Mouse (Mus musculus): ENCODE measurements at regions not wholly inside any gene's neighbourhood (a gene's known extent, or its start where the extent isn't known, plus 50 kb on each side); places are given as distances from the start of the nearest gene placed in this dataset.

- H3K4me2 ChIP-seq (ENCODE audit: low read depth, low read length): no peak overlapping the region
- 46% methylated on average over 2 of the region's 2 CpGs for WGBS (ENCODE audit: insufficient replicate concordance)
- no peak overlapping the region for H3K27ac ChIP-seq (ENCODE audit: low read length)
Measured at GRCm38 (mm10) chr12:54314153-54314552, 110.5 kb upstream of the Egln3 start.

DNA sequence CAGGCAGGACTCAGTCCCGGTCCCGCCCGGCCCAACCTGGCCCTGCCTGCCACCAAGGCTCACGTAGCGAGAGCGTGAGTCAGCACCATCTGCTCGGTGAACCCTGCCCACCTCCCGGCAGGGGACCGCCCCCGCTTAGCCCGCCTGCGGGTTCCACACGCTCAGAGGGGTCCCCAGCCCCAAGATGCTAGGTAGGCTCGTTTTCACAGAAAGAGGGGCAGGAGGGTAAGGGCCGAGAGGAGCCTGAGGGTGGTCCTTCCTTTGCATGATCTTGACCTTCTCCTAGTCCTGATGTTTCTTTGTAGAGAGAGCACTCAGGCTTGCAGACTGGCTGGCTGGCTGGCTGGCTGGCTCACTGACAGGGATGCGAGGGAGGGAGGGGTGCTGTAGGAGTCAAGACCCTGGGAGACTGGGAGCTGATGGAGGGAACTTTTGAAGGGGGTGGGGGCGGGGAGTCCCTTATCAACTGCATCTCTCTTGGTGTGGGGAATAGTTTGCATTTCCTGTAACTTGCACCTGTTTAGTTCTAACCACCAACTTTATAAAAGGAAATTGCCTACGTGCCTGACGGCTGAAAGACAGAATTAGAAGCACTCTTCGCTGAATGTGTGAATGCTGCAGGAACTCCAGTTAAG is 109.7 kb upstream of the Egln3 start:
- Histone ChIP-seq H3K4me3 (ENCODE audit: low read depth, low read length) (peak overlapping the region; percentile 33), H3K9me3 (replicated peaks; ENCODE audit: control insufficient read depth, low read length) (no peaks in the 10 kb centered on the region), H3K4me2 (ENCODE audit: low read depth, low read length) (peak overlapping the region; percentile 57), H3K9ac (ENCODE audit: low read depth, low read length) (no peak overlapping the region; the same call in 1 of the 2 replicates), H3K4me1 (ENCODE audit: control insufficient read depth, low read depth, low read length) (peaks cover 3% of the 10 kb centered on the region), H3K36me3 (ENCODE audit: control insufficient read depth, insufficient read depth) (no peaks in the 10 kb centered on the region), H3K27me3 (ENCODE audit: control insufficient read depth, insufficient read depth, low read depth, low read length) (no peaks in the 10 kb centered on the region; the same call in 1 of the 2 replicates), H3K27ac (ENCODE audit: low read length) (0 out of 2 replicates have a peak overlapping the region, but pooled peaks have one; percentile 16)
- under 1% methylated on average over 20 of the region's 20 CpGs for WGBS (ENCODE audit: insufficient replicate concordance)
- peak; percentile 77 for ATAC-seq (ENCODE audit: low read depth)

More at GRCm38 (mm10) chr12:54314153-54314552, 110.5 kb upstream of the Egln3 start:
- no peak for ATAC-seq (ENCODE audit: low read depth)
- no peak overlapping the region for H3K4me3 ChIP-seq (ENCODE audit: low read depth, low read length)
- H3K9me3 ChIP-seq (replicated peaks; ENCODE audit: control insufficient read depth, low read length): no peaks in the 10 kb centered on the region
- peaks cover 3% of the 10 kb centered on the region for H3K4me1 ChIP-seq (ENCODE audit: control insufficient read depth, low read depth, low read length)
- no peaks in the 10 kb centered on the region; the same call in 1 of the 2 replicates for H3K27me3 ChIP-seq (ENCODE audit: control insufficient read depth, insufficient read depth, low read depth, low read length)
- no peaks in the 10 kb centered on the region for H3K36me3 ChIP-seq (ENCODE audit: control insufficient read depth, insufficient read depth)
- H3K9ac ChIP-seq (ENCODE audit: low read depth, low read length): no peak overlapping the region

DNA sequence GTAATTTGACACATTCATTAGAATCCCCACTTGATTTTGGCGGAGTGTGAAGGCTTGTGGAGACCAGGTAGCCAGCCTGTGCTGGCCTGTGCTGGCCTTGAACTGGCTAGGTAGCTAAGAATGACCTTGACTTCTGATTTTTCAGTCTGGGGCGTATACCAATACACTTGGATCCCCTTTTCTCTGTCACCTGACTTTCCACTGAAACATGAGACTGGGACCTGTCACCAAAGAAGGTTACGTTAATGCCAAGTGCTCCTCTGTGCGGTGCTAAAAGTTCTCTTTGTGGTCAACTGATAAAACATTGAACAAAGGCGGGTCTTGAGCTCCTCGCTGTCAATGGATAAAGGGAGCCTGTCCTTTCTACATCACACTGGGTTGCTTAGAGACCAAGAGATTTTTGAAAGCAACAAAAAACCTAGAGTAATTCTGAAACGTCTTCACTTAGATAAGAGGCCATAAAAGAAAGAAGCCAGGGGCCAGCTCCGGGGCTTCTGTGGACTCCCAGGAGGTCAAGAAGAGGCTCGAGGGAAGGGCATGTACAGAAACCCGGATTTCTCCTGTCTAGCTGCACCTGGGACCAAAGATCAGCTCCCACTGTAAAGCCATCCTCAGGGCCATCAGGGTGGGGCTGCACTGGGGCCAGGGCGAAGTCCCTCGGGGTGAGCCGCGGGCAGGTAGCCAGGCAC is 109.0 kb upstream of the Egln3 start:
- H3K36me3 ChIP-seq (ENCODE audit: control insufficient read depth, insufficient read depth): no peaks in the 10 kb centered on the region
- no peaks in the 10 kb centered on the region; the same call in 1 of the 2 replicates for H3K27me3 ChIP-seq (ENCODE audit: control insufficient read depth, insufficient read depth, low read depth, low read length)
- no peaks in the 10 kb centered on the region for H3K9me3 ChIP-seq (replicated peaks; ENCODE audit: control insufficient read depth, low read length)
- H3K4me3 ChIP-seq (ENCODE audit: low read depth, low read length): peak overlapping the region; percentile 33
- H3K4me1 ChIP-seq (ENCODE audit: control insufficient read depth, low read depth, low read length): peaks cover 3% of the 10 kb centered on the region
- no peak overlapping the region for H3K27ac ChIP-seq (ENCODE audit: low read length)
- no peak overlapping the region for H3K9ac ChIP-seq (ENCODE audit: low read depth, low read length)
- WGBS (ENCODE audit: insufficient replicate concordance): 13% methylated on average over 14 of the region's 14 CpGs
- peak overlapping the region; percentile 57 for H3K4me2 ChIP-seq (ENCODE audit: low read depth, low read length)
- no peak for ATAC-seq (ENCODE audit: low read depth)

DNA sequence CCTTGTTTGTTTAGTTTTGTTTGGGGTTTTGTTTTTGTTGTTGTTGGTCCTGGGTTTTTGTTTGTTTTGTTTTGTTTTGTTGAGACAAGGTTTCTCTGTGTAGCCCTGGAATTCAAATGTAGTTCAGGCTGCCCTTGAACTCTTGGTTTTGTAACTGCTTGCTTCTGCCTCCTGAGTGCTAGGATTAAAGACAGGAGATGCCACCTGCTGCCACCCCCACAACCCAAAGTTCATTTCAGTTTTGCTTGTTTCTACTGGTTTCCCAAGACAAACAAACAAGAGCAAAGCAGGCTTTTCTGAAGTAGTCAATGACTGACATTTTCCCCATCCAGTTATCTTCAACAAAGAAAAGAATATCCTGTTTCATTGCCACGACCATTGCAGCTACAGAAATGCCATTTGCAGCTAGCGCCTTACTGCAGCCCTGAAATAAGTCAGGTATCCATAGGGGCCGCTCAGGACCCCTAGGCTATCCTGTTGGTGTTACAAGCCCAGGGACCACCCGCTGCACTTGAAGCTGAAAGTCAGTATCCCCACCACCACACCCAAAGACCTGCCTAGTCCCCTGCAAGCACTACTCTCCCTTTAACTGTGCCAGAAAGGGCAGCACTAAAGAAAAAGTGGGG is 108.3 kb upstream of the Egln3 start:
- no peak for ATAC-seq (ENCODE audit: low read depth)
- 48% methylated on average over 4 of the region's 4 CpGs for WGBS (ENCODE audit: insufficient replicate concordance)
- no peaks in the 10 kb centered on the region for H3K9me3 ChIP-seq (replicated peaks; ENCODE audit: control insufficient read depth, low read length)
- peaks cover 3% of the 10 kb centered on the region for H3K4me1 ChIP-seq (ENCODE audit: control insufficient read depth, low read depth, low read length)
- no peaks in the 10 kb centered on the region; the same call in 1 of the 2 replicates for H3K27me3 ChIP-seq (ENCODE audit: control insufficient read depth, insufficient read depth, low read depth, low read length)
- H3K4me3 ChIP-seq (ENCODE audit: low read depth, low read length): no peak overlapping the region
- H3K27ac ChIP-seq (ENCODE audit: low read length): no peak overlapping the region
- H3K4me2 ChIP-seq (ENCODE audit: low read depth, low read length): no peak overlapping the region
- H3K9ac ChIP-seq (ENCODE audit: low read depth, low read length): no peak overlapping the region
- H3K36me3 ChIP-seq (ENCODE audit: control insufficient read depth, insufficient read depth): no peaks in the 10 kb centered on the region

GRCm38 (mm10) chr12:54309874-54310273 is 106.2 kb upstream of the Egln3 start:
- no peak overlapping the region for H3K4me3 ChIP-seq (ENCODE audit: low read depth, low read length)
- H3K9me3 ChIP-seq (replicated peaks; ENCODE audit: control insufficient read depth, low read length): no peaks in the 10 kb centered on the region
- H3K27ac ChIP-seq (ENCODE audit: low read length): no peak overlapping the region
- H3K9ac ChIP-seq (ENCODE audit: low read depth, low read length): no peak overlapping the region
- no peak for ATAC-seq (ENCODE audit: low read depth)
- 61% methylated on average over 4 of the region's 4 CpGs for WGBS (ENCODE audit: insufficient replicate concordance)
- no peak overlapping the region for H3K4me2 ChIP-seq (ENCODE audit: low read depth, low read length)
- H3K4me1 ChIP-seq (ENCODE audit: control insufficient read depth, low read depth, low read length): peaks cover 3% of the 10 kb centered on the region
- no peaks in the 10 kb centered on the region; the same call in 1 of the 2 replicates for H3K27me3 ChIP-seq (ENCODE audit: control insufficient read depth, insufficient read depth, low read depth, low read length)
- H3K36me3 ChIP-seq (ENCODE audit: control insufficient read depth, insufficient read depth): no peaks in the 10 kb centered on the region

DNA sequence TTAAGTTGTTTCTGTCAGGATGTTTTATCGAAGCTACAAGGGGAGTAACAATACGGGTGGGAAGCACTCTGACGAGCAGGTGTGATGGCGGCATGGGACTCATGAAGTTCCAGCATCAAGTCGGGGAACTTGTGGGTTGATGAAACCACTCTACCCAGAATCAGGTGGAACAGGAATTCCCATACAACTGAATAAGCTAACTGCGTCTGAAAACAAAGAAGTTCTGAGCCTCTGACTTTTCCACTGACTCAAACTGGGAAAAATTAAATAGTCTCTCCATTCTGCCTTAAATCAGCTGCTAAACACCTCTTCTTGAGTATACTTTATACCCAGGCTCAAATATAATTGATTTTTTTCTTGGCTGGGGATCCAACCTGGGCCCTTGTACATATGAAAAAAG is 105.6 kb upstream of the Egln3 start:
- 65% methylated on average over 6 of the region's 6 CpGs for WGBS (ENCODE audit: insufficient replicate concordance)
- Histone ChIP-seq H3K27ac (ENCODE audit: low read length) (no peak overlapping the region), H3K27me3 (ENCODE audit: control insufficient read depth, insufficient read depth, low read depth, low read length) (no peaks in the 10 kb centered on the region; the same call in 1 of the 2 replicates), H3K4me3 (ENCODE audit: low read depth, low read length) (no peak overlapping the region), H3K4me1 (ENCODE audit: control insufficient read depth, low read depth, low read length) (peaks cover 3% of the 10 kb centered on the region), H3K4me2 (ENCODE audit: low read depth, low read length) (no peak overlapping the region), H3K9ac (ENCODE audit: low read depth, low read length) (no peak overlapping the region), H3K36me3 (ENCODE audit: control insufficient read depth, insufficient read depth) (no peaks in the 10 kb centered on the region), H3K9me3 (replicated peaks; ENCODE audit: control insufficient read depth, low read length) (no peaks in the 10 kb centered on the region)
- ATAC-seq (ENCODE audit: low read depth): no peak

- Histone ChIP-seq H3K9me3 (replicated peaks; ENCODE audit: control insufficient read depth, low read length) (no peaks in the 10 kb centered on the region), H3K27ac (ENCODE audit: low read length) (no peak overlapping the region), H3K4me1 (ENCODE audit: control insufficient read depth, low read depth, low read length) (no peaks in the 10 kb centered on the region), H3K4me2 (ENCODE audit: low read depth, low read length) (no peak overlapping the region), H3K9ac (ENCODE audit: low read depth, low read length) (no peak overlapping the region), H3K27me3 (ENCODE audit: control insufficient read depth, insufficient read depth, low read depth, low read length) (no peaks in the 10 kb centered on the region), H3K4me3 (ENCODE audit: low read depth, low read length) (no peak overlapping the region), H3K36me3 (ENCODE audit: control insufficient read depth, insufficient read depth) (no peaks in the 10 kb centered on the region)
- no peak for ATAC-seq (ENCODE audit: low read depth)
- WGBS (ENCODE audit: insufficient replicate concordance): 67% methylated on average over 9 of the region's 9 CpGs
Measured at GRCm38 (mm10) chr12:54305135-54305630, 101.5 kb upstream of the Egln3 start.

- no peaks in the 10 kb centered on the region for H3K4me1 ChIP-seq (ENCODE audit: control insufficient read depth, low read depth, low read length)
- H3K9me3 ChIP-seq (replicated peaks; ENCODE audit: control insufficient read depth, low read length): no peaks in the 10 kb centered on the region
- no peak overlapping the region for H3K9ac ChIP-seq (ENCODE audit: low read depth, low read length)
- H3K27me3 ChIP-seq (ENCODE audit: control insufficient read depth, insufficient read depth, low read depth, low read length): no peaks in the 10 kb centered on the region
- H3K27ac ChIP-seq (ENCODE audit: low read length): no peak overlapping the region
- ATAC-seq (ENCODE audit: low read depth): no peak
- no peak overlapping the region for H3K4me2 ChIP-seq (ENCODE audit: low read depth, low read length)
- H3K4me3 ChIP-seq (ENCODE audit: low read depth, low read length): no peak overlapping the region
- no peaks in the 10 kb centered on the region for H3K36me3 ChIP-seq (ENCODE audit: control insufficient read depth, insufficient read depth)
- WGBS (ENCODE audit: insufficient replicate concordance): 68% methylated on average over 8 of the region's 8 CpGs
Measured at GRCm38 (mm10) chr12:54303746-54304145, 100.1 kb upstream of the Egln3 start.

GRCm38 (mm10) chr12:54299506-54299905 is 95.8 kb upstream of the Egln3 start:
- ATAC-seq (ENCODE audit: low read depth): no peak
- no peak overlapping the region for H3K4me2 ChIP-seq (ENCODE audit: low read depth, low read length)
- WGBS (ENCODE audit: insufficient replicate concordance): 55% methylated on average over 5 of the region's 5 CpGs
- no peak overlapping the region for H3K9ac ChIP-seq (ENCODE audit: low read depth, low read length)
- H3K4me1 ChIP-seq (ENCODE audit: control insufficient read depth, low read depth, low read length): no peaks in the 10 kb centered on the region
- H3K27ac ChIP-seq (ENCODE audit: low read length): no peak overlapping the region
- H3K27me3 ChIP-seq (ENCODE audit: control insufficient read depth, insufficient read depth, low read depth, low read length): no peaks in the 10 kb centered on the region
- no peak overlapping the region for H3K4me3 ChIP-seq (ENCODE audit: low read depth, low read length)
- no peaks in the 10 kb centered on the region for H3K36me3 ChIP-seq (ENCODE audit: control insufficient read depth, insufficient read depth)
- no peaks in the 10 kb centered on the region for H3K9me3 ChIP-seq (replicated peaks; ENCODE audit: control insufficient read depth, low read length)

Measured in liver, embryonic 16.5 days (tissue).